Mouse (Mus musculus) kidney, postnatal 4 days (tissue): ENCODE results near the gene Nos1ap.
A peak's percentile ranks its signal among the peaks of the same experiment; 100 is the strongest.

Experiments
- DNase-seq, 2 experiments: peaks; one replicate each; pipeline ENCODE4 v3.0.0; 2021; ENCODE audit warnings: mixed read lengths in 2 of 2

Gene Nos1ap

DNA sequence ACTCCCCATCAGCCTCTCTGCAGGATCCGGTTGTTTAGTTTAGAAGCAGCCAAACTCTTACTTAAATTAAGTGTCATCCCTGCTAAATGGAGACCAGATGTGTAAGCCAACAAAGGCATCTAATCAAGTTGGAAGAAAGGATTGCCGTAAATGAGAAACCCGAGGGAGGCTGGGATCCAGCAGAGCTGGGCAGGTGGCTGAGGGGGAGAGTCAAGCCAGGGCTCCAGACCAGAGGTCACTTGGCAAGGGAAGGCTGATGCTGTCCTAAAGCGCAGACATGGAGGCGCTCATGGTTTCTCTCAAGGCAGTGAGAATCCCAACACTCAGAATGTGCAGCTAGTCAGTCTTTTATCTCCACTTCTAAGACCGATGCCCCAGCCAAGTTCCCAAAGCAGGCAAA is 89.8 kb downstream of the Nos1ap start:
- peak; percentile 45 to 64 for DNase-seq

DNA sequence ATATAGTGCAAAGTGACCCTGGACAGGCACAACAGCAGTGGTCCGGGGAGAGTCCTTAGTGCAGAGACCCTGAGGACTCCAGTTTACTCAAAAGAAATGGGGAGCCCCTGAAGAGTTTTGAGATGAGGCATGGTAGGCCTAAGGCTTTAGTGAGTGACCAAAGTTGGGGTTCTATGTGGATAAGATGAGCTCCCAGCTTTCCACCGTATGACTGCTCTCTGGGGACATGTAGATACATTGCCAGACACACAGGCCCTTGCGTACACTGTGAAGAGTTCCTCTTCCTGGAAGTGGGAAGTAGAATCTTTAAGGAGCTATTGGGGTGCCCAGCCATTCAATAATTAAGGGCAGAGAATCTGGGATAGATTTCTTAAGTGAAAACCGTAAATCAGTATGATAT is 90.2 kb downstream of the Nos1ap start:
- no peak for DNase-seq

DNA sequence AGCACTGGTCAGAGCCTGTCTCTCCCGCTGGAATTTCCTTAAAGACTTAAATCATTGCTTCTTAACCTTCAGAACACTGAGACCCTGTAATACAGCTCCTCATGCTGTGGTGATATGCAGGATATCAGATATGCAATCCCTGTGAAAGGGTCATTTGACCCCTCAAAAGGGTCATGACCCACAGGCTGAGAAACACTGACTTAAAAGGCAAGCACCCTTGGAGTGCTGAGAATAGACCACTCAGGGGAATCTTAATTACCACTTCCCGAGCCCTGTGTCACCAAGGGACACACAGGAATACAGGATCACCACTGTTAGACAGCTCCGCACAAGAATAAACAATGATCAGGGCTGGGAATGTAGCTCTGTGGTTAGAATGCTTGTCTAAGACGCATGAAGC is 91.0 kb downstream of the Nos1ap start:
- DNase-seq, result no peak

DNA sequence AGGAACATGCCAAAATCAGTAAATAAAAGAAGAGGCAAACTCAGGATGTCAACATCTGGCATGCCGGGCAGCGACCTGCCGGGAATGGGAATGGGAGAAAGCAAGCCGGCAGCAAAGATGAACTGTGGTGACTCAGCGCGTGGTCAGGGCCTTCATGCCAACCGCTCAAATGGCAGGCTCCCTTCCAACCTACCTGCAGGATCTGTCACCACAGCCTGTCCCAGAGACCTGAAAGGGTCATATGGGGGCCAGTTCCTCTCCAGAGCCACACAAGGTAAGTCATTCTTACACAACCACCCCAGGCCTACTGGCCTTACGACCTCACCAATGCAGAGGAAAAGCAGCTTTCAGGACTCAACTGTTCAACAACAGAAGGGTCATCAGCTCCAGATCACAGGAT is 93.4 kb downstream of the Nos1ap start:
- DNase-seq, result no peak

DNA sequence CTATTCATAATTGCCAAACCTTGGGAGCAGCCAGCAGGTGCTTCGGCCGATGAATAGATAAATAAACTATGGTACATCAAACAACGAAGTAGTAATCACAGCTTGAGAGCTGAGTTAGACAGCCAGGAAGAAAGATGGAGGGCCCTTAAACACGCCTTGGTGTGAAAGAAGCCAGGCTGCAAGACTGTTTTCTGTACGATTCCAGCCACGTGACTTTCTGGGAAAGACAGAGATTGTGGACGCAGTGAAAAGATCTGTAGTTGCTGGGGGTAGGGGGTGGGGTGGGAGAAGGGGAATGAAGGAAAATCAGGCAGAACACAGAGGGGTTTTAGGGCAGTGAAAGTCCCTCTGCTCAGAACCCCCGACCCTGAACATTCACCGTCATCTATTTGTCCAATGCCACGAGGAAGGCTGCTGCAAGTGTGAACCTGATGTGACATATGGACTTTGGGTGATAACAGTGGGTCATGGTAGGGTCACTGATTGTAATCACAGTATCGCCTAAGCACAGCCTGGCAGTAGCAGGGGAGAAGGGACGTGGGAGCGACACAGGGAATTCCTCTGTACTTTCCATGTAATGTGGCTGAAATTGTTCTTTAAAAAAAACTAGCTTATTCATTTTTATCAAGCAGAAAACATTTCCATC is 94.0 kb downstream of the Nos1ap start:
- DNase-seq, result no peak

DNA sequence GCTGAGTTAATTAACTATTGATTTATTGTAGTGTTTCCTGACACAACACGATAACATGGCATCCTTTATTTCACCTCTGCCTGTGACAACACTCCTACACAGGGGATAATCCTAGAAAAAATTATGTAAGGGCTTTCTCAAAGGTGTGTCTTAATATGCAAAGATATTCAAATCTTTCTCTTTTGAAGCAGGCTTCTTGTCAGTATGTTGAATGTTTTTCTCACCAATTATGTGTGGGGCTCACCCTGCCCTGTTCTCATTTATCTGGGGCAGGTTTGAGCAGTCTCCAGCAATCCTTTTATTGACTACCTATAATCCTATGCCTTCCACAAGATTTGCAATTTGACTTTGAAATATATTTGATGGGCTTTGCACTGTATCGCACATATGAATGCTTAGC is 97.1 kb downstream of the Nos1ap start:
- DNase-seq, result no peak

DNA sequence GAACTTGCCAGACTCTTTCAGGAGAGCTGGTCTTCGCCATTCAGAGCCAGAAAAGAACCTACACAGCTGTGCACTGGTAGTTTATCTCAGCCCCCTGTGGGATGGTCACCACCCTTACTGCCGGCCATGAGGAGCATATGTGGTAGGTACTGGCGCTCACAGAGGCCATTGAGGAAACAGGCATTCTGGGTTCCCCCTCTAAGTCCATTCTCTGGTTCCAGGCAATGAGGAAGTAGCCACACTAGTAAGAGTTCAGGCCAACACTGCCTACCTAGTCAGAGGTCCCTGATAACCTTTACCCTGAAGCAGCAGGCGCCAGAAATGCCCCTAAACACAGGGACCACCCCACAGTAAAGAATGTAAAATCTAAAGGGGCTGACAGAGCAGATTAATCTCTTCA is 97.6 kb downstream of the Nos1ap start:
- no peak for DNase-seq

DNA sequence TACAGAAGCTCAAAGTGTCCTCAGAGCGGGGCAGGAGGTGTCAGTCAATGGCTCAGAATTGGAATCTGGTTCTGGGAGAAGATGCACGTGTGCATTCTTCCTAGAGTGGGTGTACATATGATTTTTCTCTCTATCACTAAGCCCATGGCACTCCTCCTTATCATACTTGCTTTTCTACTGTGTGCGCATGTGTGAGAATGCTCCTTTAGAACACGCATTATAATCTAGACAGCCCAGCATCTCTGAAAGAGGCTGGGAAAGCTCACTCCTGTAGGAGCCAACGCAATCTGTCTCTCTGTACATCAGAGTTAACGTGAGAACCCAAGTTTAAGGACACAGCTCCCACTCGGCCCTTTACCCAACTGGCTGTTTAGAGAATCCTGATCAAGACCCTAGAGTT is 99.7 kb downstream of the Nos1ap start:
- DNase-seq, result no peak

DNA sequence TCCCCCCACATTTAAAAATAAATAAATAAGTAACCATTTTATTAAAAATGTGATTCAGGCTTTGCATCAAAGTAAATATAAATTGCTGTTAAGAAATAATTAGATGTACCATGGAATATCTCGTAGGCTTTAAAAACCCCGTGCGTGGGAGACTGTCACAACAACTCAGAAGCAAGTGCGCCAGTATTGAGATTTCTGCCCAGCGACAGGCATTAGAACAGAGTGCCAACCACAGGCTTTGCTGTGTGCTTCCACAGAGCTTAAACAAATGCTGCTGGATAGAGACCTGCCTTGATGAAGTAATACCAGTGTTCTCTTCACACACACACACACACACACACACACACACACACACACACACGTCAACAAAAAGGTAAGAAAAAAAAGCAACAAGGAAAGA is 100.2 kb downstream of the Nos1ap start:
- no peak for DNase-seq

DNA sequence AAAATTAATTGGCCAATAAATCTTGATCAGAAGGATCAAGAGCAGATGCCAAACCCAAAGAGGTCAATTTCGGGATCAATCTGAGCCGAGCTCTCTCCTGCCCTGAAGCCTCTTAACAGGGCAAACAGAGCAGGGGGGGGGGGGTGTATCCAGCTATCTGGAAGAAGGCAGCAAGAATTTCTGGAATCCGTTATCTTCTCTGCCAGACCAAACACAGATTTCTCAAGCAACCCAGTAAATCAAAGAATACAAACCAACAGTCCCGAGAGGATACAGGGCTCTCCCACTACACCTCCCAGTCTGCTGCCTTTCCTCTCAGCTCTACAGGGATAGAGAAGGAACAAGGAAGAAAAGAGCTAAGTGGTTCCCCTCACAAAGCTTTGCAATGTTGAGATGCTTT is 104.5 kb downstream of the Nos1ap start:
- no peak for DNase-seq

DNA sequence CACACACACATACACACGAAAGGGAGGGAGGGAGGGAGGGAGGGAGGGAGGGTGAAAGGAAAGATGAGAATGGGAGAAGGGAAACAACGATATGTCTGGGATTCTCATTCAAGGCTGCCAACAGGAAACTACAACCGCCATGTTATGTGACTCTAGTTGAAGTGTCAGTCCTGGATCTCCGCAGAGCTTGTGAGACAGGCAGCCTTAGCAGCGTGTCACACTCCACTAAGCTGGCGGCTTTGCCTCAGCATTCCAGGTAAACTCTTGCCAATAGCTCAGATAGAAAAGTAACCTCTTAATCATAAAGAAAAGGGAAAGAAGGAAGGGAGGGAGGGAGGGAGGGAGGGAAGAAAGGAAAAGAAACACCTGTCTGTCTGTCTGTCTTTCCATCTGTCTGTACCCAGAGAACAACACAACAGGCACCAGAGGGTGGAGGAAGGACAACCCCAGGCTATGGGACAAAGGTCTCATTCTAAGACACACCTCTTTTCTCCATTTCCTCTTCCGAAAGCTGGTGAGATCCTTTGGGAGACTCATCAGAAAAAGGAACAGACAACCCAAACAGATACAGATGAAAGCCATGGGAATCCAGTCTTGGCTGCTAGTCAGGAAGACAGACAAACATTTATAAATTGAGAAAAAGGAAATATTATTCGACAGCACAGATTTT is 107.3 kb downstream of the Nos1ap start:
- DNase-seq, result no peak

DNA sequence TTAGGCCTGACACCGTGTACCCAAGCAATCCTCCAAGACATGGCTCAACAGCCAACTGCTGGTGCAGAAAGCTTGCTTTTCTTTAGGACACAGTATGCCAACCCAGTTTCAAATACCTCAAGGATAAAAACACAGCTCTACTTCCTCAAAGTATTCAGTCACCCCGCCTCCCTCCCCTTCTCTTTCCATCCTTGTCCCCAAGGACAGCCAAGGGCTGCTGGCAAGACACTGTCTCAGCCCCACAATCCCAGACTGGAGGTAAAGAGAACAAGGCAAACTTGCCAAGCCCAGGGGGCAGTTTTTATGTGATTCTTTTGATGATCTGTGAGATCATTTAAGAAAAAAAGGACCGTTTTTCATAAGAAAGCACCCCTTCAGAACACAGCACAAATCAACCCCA is 108.6 kb downstream of the Nos1ap start:
- DNase-seq, result peak in 1 of 2 experiments; percentile 35

DNA sequence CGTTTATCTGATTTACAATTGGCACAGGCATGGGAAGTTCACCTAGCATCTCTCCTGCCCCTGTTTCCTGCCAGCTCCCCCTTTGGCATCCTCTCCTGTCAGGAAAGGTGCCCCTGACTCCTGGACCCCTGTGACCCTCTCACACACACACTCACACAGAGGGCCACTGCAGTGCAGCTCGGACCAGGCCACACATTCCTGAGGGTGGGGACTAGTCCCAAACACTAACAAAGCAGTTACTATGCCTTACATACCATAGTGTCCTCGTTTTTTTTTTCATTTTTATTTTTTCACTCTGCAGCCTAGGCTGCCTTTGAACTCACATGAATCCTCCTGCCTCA is 110.2 kb downstream of the Nos1ap start:
- DNase-seq, result peak; percentile 41 to 57

DNA sequence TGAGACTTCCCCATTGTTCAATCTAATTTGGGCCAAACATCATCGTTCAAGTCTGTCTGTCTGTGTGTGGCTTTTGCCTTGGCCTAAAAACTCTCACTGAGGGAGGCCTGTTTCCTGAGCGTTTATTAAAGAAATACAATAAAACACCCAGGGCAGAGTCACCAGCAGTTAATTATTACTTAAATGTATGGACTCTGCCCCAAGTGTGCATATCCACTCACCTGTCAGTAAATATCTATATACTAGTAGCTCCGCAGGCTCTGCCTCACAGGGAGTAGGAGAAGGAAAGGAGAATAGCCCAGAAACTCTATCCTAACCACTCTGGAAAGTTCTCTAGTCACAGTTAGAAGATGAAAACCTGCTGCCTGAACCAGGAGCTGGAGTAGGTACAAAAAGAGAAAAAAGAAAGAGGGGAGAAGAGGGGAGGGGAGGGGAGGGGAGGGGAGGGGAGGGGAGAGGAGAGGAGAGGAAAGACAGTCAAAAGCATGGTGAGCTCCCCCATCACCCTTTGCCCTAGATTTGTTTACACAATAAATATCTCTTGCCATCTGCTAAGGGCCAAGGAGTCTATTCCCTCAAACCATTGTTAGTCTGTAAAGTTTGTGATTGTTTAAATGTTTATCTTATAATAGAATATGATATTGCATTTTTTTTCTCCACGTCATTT is 110.7 kb downstream of the Nos1ap start:
- no peak for DNase-seq

DNA sequence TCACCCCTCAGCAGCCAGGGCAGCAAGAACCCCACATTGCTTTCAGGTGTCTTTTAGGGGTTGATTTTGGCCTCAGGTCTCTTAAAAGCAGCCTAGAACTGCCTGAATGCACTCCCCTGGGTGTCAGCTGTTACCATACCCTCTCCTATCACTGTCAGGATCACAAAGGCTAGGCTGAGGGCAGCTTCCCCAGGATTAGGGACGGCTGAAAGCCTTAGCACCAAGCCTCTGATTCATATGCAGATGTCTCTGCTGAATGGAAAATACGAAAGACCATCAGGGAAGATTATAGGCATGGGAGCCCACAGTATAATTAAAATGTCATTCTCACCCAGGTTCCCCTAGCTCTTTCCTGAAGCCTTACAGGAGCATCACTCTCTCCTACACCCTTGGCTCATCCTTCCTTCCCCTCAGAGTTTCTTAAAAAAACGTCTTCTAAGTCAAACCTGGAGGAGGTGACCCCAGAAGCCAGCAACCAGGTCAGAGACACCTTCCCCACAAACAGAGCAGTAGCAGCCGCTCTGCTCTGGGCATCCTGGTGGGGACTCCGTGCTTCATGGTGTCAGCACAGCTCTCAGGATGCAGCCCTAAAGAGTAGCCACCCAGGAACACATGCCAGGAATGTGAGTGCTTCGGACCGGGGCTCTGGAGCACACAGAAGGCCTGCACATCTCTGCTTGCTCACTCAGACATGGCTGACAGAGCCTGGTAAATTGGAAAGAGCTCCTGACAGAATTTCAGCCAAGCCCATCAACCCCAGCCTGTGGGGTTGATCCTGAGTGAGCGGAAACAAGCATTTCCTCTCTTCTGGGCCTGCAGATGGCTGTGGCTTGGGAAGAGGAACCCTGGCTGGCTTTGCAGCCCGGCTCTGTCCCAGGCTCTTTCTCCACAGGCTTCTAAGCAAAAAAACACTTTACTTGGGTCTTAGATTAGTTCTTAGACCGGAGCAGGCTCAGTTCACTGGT is 111.7 kb downstream of the Nos1ap start:
- peak; percentile 47 to 64 for DNase-seq

DNA sequence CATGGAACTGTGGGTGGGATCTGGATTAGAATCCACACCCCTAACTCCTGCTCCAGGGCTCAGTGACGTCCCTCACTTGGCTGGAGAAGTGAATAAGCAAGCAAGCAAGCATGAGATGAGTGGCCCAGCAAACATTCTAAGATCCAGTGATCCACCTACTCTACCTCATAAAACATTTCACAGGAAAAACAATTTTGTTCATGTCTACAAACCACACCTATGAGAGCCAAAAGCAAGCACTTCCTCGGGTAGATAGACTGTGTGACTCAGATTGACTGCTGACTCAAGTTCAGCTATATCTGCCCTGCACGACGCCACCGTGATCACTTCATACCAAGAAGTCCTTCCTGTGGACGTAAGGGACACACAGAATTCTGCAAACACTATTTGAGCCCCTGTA is 116.2 kb downstream of the Nos1ap start:
- DNase-seq, result no peak

DNA sequence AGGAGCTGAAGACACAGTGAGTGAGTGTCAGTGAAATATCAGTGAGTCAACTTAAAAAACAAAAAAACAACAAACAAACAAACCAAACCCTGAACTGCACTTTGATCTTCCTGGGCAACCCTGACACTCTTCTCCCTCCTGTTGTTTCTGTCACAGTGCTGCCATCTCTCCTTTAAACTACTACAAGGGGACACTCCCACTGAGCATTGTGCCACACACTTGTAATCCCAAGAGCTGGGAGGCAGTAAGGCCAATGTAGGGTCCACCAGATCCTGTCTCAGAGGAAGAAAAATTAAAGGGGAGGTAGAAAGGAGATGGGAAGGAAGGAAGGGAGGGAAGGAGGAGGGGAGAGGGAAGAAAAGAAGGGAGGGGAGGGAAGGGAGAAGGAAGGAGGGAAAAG is 116.8 kb downstream of the Nos1ap start:
- DNase-seq, result no peak

DNA sequence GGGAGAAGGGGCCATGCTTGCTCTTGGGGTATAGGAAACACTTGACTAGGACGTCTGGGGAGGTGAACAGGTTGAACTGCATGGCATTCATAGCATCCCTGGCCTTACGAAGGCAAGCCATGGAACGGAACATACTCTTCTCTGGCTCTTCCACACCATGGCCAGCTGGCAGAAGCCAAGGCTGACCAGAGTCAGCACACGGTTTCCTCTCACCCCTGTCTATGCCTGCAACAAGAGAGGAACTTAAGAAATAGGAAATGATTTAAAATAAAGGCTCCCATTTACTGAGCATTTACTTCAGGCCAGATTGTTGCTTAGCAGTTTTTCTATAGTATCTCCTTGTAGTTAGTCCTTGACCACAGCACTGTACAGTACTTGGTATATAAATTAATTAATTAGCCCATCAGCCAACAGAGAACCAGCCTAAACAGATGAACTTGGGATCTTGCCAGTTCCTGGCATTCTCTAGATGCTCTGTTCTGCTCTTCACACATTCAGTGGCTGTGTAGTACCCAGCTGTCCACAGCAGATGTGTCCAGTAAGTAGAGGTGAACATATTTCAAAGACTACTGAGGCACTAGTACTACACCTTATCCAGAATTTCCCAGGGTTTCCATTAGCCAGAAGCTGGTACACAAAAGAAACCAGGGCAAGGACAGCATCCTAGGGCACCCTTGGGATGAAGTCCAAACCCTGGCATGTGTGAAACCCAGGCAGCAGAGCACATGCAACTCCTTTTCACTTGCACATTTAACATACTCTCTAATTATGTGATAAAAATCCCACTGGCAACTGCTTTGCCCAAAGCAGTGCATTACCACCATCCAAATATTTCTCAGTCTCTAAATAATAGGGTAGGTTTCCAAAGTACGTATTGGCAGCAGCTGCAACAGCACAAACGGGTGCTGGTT is 123.3 kb downstream of the Nos1ap start:
- DNase-seq, result no peak

DNA sequence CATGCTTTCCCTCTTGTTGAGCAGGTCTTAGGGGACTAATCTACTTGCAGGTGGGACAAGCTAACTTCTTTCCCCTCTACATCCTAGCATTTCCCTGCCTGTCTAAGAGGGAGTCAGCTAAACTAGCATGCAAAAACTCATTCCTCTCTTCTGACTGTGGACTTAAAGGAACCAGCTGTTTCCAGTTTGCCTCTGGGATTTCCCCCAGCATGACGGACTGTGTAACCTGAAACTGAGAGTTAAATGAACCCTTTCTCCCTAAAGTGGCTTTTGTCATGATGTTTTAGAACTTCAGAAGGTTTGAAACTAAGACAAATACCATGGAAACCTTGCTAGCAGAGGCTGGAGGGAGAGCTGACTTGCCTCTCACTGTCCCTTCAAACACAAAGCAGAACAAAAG is 127.5 kb downstream of the Nos1ap start:
- no peak for DNase-seq

DNA sequence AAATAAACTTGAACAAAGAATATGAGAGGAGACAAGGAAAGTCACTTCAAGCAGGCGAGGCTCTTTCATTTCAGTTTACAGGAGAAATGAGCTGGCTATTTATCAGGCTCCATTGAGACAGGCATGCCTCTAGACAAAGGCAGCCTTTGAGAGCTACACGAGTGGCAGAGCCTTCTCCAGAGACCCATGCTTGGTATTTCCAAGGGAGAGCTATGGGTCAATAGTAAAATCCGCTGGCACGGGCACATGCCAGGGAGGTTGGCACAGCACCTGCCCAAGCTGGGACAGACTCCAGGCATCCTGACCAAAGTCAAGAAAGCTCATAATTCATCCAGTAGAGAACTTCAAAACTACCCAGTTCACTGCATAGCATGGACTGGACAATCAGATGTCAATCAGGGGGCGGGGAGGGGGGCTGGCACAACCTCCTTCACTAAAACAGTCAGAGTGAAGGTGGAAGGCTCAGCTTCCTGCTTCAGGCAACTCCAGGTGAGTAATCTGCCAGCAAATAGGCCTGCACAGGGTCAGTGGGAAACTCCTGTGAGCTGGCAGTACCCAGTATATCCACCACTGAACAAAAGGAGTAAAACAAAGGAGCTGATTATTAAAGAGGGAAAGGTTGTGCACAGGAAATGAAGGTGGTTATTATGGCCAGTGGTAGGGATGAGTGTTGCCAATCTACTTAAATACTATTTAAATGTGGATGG is 129.6 kb downstream of the Nos1ap start:
- no peak for DNase-seq

DNA sequence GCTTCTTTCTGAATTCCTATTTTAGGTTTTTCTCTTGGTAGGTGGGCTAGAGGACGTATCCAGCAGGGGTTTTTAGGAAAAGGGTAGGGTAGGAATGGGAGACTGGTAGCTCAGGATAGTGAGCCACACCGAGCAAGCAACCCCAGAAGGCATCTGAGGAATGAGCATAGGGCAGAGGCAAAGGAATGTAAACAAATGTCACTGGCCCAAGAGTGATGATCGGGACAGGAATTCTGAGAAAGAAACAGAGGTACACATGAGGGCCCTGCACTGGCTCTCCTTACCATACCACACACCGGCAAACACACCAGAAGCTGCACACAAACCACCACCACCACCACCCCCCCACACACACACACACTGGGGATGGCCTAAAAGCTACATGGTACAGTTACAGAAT is 132.0 kb downstream of the Nos1ap start:
- DNase-seq, result no peak
